Mouse (Mus musculus): ENCODE results near the gene Actl7b. TPM values are rescaled to one million over a fixed set of nuclear protein-coding genes. Genes with fewer than 3 reads are reported as not detected.

Gene Actl7b
- total RNA-seq (2023), result 1.1 to 2.4 TPM (median 1.6 TPM) in 4 replicates

GRCm38 (mm10) chr4:56741041-56741493 lies at the start of gene Actl7b:
Actl7b (minus strand) TSS chr4:56741443.

GRCm38 (mm10) chr4:56743363-56744195 lies 2.3 kb upstream of the Actl7b start, which contains the start of gene Actl7a:
Actl7a (plus strand) TSS chr4:56743413.

GRCm38 (mm10) chr4:56740020-56740485 lies 1.2 kb downstream of the Actl7b start, which contains the start of gene Gm26657:
Gm26657 (plus strand) TSS chr4:56740070.

Other genes starting within 250 kb of the Actl7b start
- gene Gm26657, start 1.4 kb downstream of the Actl7b start, total RNA-seq (2023), result not detected in 4 replicates
- gene Actl7a, start 2.0 kb upstream of the Actl7b start, total RNA-seq (2023), result not detected in 4 replicates
- 41.8 to 52.7 TPM (median 46.5 TPM) in 4 replicates for gene Elp1, start 60.9 kb upstream of the Actl7b start, total RNA-seq (2023)
- 20.8 to 26.2 TPM (median 24.1 TPM) in 4 replicates for gene Fam206a, start 60.9 kb upstream of the Actl7b start, total RNA-seq (2023)
- 4.4 to 9.5 TPM (median 7.7 TPM) in 4 replicates for gene Ctnnal1, start 123.7 kb upstream of the Actl7b start, total RNA-seq (2023)
- 27.2 to 33.5 TPM (median 31.0 TPM) in 4 replicates for gene Tmem245, start 206.0 kb upstream of the Actl7b start, total RNA-seq (2023)
- not detected in 4 replicates for gene Frrs1l, start 248.9 kb upstream of the Actl7b start, total RNA-seq (2023)

Measured in B cell, adult 62 days (primary cell).